Mouse (Mus musculus): ENCODE data around the gene Hspe1.

GRCm38 (mm10) chr1:55106919-55107585 is 19.1 kb downstream of the Hspe1 start:
- no peak for TF ChIP-seq CTCF (IDR thresholded peaks at IDR 0.05; ENCODE audit: low read depth)
- no peak for TF ChIP-seq EP300 (IDR thresholded peaks at IDR 0.05; ENCODE audit: low read depth)

Measured in liver, embryonic 14.5 days (tissue).